Mouse (Mus musculus) gastrocnemius, adult 18-20 months (tissue): Measurements from ENCODE around the gene Msrb2. TPM values are rescaled to one million over a fixed set of nuclear protein-coding genes. Genes with fewer than 3 reads are reported as not detected.

ENCODE experiments used
- total RNA-seq, 2 experiments: library from RNA; stranded (reverse); gene quantifications; 2 replicates each; pipeline ENCODE4 v1.2.3; 2021

Gene Msrb2
- total RNA-seq, 2 experiments from 2014 or later = 14.6 to 19.4 TPM

Other genes with a start within 250 kb of the Msrb2 start
- not detected for gene Armc3, start 172.1 kb upstream of the Msrb2 start, total RNA-seq
- not detected for gene Ptf1a, start 74.2 kb downstream of the Msrb2 start, total RNA-seq
- gene 4921504E06Rik, start 182.5 kb downstream of the Msrb2 start, total RNA-seq = not detected